Mouse (Mus musculus) testis, postnatal 10 days (tissue): Measurements from ENCODE around the gene Fxyd7.

Experiments used
- DNase-seq: peaks from one replicate; pipeline ENCODE4 v3.0.0; 2021; ENCODE audit warnings: low spot score

Fxyd7 gene

GRCm38 (mm10) chr7:31050921-31051320 lies 346 bp downstream of the Fxyd7 start:
- DNase-seq, result no peak

- no peak for DNase-seq
Measured at GRCm38 (mm10) chr7:31050487-31050886, 780 bp downstream of the Fxyd7 start.

- DNase-seq, result no peak
Measured at GRCm38 (mm10) chr7:31049846-31050281, 1.4 kb downstream of the Fxyd7 start.

- peak; percentile 64 for DNase-seq
Measured at GRCm38 (mm10) chr7:31049135-31049845, 2.0 kb downstream of the Fxyd7 start.

GRCm38 (mm10) chr7:31042431-31042910 lies 8.8 kb downstream of the Fxyd7 start, which contains the start of gene Fxyd5:
Gene Fxyd5, minus strand, starts transcription at chr7:31042481.
- no peak for DNase-seq

- DNase-seq, result peak; percentile 66
Measured at GRCm38 (mm10) chr7:31041662-31042315, 9.5 kb downstream of the Fxyd7 start.

GRCm38 (mm10) chr7:31041023-31041407 lies 10.3 kb downstream of the Fxyd7 start:
- no peak for DNase-seq

GRCm38 (mm10) chr7:31040281-31041022 lies 10.8 kb downstream of the Fxyd7 start:
- DNase-seq, result no peak

- no peak for DNase-seq
Measured at GRCm38 (mm10) chr7:31039011-31039410, 12.3 kb downstream of the Fxyd7 start.

GRCm38 (mm10) chr7:31037675-31038074 lies 13.6 kb downstream of the Fxyd7 start:
- DNase-seq, result no peak

- no peak for DNase-seq
Measured at GRCm38 (mm10) chr7:31036917-31037316, 14.3 kb downstream of the Fxyd7 start.

- DNase-seq, result no peak
Measured at GRCm38 (mm10) chr7:31035291-31035690, 16.0 kb downstream of the Fxyd7 start.

GRCm38 (mm10) chr7:31034789-31035188 lies 16.5 kb downstream of the Fxyd7 start:
- peak; percentile 69 for DNase-seq

- no peak for DNase-seq
Measured at GRCm38 (mm10) chr7:31033409-31034165, 17.7 kb downstream of the Fxyd7 start.

GRCm38 (mm10) chr7:31031731-31032130 lies 19.5 kb downstream of the Fxyd7 start:
- DNase-seq, result no peak

- DNase-seq, result no peak
Measured at GRCm38 (mm10) chr7:31030717-31031116, 20.6 kb downstream of the Fxyd7 start.

- DNase-seq, result no peak
Measured at GRCm38 (mm10) chr7:31028609-31029008, 22.7 kb downstream of the Fxyd7 start.

GRCm38 (mm10) chr7:31017104-31017901 lies 34.0 kb downstream of the Fxyd7 start:
- DNase-seq, result no peak

- no peak for DNase-seq
Measured at GRCm38 (mm10) chr7:31012971-31013370, 38.3 kb downstream of the Fxyd7 start.

GRCm38 (mm10) chr7:31008889-31009288 lies 42.4 kb downstream of the Fxyd7 start:
- DNase-seq, result no peak

- no peak for DNase-seq
Measured at GRCm38 (mm10) chr7:31008175-31008574, 43.1 kb downstream of the Fxyd7 start.
